Mouse (Mus musculus) cerebral cortex, adult 2 months (tissue): Measurements from ENCODE around the gene Tbc1d16.

Experiments used
- WGBS: fragments of 180-500 bp; shearing (Covaris S2); methylation state at CpG from one replicate; pipeline ENCODE4 v1.1.7; 2018; 5-methylcytosine and 5-hydroxymethylcytosine counted together

The Tbc1d16 gene

DNA sequence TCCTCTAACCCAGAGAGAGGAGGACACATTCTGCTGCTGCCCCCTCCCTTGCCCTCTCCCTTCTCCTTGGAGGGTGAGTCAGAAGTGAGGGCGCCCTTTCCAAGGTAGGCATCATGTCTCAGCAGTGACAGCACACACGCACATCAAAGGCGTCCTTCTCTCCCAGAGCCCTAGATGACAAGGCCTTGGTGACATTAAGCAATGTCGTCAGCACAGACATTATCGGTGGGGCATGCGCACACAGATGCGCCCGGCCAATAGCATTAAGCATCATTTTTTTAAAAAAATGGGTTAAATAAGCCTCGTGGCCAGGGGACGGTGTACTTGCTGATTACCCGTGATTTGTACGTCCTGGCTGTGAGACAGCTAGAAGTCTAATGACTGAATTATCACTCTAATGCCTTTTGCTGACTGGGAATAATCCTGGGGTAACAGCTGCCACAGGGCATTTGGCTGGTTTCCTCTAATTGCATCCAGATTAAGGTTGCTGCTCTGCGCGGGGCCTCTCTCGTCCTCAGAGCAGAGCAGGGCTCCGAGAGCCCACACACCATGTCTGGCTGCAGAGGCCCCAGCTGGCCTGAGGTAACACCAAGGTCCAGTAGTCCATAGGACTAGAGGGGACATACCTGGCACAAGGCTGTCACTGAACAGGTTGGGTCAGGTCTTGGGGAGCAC lies 83.4 kb downstream of the Tbc1d16 start:
- WGBS: 84% methylated on average over 16 of the region's 16 CpGs

DNA sequence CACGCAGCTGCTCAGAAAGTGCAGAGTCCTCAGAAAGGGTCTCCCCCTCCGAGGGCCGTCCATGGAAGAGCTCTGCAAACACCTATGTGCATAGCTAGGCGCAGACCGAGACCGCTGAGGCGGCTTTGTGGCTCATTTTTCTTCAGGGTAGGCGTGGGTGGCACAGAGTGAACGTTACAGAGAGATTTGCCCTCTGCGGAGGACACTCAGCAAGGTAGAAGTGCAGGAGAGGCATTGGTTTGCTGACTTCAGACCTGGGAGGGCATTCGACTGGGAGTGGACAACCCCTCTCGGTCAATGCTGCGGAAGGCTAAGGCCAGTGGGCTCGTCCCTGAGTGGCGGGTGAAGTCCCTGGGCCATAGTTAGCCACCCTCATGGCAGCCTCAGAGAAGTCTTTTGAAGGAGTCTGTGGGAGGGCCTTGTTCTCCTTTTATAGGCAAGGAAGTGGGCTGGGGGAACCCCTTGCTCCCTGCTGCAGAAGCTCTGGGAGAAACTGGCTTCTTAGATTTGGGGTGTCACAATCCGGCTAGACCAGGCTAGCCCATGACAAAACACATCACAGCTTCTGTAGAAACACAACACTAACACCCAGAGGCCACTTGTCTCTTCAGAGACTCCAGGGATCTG lies 84.8 kb downstream of the Tbc1d16 start:
- 86% methylated on average over 16 of the region's 16 CpGs for WGBS

DNA sequence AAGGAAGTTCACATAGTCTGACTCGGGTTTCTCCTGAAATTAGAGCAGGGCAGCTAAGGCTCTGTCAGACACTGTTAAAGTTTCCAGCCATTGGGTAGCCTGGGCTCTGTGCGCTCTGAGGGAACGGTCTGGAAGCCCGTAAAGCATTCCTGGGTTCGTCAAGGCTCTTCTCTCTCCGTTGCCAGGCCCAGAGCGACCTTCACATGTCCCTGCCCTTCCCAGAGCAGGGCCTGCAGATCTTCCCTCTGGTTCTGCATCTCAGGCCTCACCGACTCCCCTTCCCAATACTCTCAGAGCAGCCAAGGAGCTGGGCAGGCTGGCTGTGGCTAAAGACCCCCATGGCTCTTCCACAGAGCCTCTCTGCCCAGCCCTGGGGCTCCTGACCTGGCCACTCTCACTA lies 85.7 kb downstream of the Tbc1d16 start:
- 93% methylated on average over 8 of the region's 8 CpGs for WGBS

DNA sequence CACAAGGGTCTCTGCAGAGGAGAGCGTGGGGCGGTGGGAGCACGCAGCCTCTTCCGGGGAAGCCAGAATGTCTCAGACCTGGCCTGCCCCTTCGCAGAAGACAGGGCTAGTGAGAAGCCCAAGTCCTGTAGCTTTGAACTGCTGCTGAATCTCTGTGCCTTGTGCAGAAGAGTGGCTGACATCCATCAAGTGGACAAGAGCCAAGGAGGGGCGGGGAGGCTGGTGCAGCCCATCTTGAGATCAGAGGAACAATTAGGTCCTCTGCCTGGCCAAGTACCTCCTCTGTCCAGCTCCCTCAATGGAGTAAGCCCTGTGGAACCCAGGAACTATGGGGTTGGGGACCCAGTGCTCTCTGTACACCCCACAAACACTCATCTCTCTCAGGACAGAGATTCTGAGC lies 89.3 kb downstream of the Tbc1d16 start:
- WGBS: 77% methylated on average over 6 of the region's 6 CpGs

DNA sequence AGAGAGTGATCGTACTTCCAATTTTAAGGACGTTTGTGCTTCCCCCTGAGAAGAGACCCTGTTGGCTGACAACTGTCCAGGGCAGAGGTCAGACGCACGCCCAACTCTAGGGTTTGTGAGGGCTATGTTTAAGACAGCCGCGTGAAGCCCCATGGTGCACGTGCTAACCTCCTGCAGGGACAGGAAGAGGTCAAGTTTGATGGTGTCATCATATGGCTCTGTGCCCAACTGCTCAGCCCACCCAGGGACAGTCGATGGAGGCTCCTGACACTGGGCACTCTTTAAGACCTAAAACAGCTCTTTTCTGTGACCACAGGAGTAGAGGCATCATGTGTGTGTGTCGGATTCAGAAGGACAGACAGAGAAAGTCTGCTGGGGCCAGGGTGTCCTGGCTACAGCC lies 90.1 kb downstream of the Tbc1d16 start:
- WGBS: 65% methylated on average over 9 of the region's 9 CpGs

DNA sequence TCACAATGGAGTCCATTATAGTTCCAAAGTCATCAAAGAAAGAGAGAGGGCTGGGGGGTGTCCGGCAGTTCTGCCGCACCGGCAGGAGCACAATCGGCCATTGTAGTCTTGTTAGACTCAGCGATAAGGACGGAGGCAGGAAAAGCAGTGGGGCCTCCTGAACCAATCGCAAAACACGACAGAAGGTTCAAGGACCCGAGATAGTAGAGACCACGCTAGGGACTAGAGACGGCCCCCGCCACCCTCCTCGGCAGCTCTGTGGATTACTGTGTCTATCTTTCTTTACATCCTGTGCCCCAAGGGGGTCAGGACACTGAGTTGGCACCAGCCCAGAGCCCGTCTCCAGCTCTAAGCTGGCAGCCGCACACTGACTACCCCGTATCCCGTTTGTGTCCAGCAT lies 93.7 kb downstream of the Tbc1d16 start:
- WGBS: 27% methylated on average over 17 of the region's 17 CpGs

DNA sequence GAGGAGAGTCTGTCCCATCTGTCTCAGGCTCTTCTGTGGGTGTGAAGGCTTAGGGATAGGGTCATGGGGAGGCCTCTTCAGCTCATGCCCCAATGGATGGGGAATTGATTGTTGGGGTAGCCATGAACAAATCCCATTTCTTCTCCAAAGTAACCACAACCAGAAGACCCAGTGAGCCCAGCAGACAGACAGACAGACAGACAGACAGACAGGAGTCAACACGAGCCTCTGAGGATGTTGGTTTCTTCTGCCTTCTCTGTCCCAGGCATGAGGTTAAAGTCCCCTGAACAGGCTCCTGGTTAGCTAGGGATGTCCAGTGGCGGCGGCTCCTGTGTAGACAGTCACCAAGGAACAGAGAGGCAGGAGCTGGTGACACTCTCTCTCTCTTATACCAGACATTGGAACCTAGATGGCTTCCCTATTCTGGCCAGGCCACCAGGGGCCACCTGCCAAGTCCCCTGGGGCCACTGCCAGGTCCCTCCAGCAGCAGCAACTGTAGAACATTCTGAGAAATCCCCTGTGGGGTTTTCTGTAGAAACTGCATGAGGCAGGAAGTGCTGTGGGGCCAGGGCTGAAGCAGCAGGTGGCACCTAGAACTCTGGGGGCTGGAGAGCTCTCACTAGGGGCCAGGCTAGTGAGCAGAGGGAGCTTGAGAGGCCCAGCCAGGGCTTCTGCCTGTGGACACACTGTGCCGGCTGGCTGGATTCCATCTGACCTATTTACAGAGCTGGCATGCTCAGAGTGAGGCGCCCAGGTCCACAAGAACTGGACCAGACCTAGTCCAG lies 94.7 kb downstream of the Tbc1d16 start:
- WGBS: 76% methylated on average over 5 of the region's 5 CpGs

DNA sequence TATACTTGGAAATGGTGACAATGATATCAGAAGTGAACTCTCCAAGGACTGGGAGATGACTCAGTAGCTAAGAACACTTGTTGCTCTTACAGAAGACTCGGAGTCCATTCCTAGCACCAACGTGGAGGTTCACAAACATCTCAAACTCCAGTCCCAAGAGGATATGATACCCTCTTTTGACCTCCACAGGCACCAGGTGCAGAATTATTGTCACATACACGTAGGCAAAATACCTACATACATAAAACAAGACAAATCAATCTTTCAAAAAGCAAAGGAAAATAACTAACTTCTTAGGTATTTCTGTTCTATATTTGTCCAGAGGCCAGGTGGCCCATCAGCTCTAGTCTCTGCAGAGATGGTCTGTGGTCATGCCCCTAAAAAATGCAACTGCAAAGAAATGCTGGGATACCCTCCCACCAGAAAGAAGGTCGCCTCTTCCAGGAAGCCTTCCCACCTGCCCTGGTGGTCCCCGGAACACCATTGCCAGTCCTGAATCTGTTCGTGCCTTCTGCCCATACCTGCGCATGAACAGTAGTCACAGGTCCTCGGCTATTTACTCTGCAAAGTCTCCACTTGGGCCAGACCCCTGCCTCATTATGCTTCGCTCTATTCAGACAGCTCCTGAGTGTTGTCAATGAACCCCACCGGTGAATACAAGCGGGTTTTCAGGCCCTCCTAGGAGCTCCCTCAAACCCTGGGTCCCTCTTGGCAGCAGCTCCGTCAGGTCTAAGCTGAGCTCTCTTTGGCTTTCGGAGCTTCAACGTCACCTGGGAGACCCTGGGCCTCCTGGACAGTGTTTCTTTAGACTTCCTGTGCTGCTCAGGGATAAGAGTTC lies 95.9 kb downstream of the Tbc1d16 start:
- 88% methylated on average over 14 of the region's 14 CpGs for WGBS

DNA sequence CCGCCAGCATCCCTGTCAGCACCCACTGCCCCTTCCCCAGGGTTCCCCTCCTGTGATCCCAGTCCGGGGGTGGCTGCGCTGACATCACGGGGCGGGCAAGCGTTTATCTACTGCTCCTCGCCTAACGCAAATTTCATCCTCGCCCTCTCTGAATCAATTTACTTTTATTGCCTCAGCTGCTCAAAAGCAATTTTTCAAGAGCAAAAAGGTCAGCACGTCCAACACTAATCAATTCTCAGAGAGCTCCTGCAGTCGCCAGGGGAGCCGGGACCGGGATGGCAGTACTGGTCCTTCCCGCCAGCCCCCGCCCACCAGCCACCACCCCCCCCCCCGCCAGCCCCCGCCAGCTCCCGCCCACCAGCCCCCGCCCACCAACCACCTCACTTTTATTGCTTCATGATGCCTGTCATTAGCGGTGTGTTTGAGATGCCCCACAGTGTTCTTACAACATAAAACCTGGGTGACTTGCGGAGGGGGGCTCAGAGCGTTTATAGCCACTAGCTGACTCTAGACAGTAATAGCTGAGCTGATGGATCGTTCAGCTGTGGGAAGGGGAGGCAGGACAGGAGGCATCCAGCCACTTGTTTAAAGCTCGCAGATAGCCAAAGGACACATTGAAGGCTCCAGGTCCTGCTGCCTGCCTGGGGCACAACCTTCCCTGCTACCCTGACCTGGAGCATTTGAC lies 98.1 kb downstream of the Tbc1d16 start:
- WGBS: 31% methylated on average over 24 of the region's 24 CpGs

DNA sequence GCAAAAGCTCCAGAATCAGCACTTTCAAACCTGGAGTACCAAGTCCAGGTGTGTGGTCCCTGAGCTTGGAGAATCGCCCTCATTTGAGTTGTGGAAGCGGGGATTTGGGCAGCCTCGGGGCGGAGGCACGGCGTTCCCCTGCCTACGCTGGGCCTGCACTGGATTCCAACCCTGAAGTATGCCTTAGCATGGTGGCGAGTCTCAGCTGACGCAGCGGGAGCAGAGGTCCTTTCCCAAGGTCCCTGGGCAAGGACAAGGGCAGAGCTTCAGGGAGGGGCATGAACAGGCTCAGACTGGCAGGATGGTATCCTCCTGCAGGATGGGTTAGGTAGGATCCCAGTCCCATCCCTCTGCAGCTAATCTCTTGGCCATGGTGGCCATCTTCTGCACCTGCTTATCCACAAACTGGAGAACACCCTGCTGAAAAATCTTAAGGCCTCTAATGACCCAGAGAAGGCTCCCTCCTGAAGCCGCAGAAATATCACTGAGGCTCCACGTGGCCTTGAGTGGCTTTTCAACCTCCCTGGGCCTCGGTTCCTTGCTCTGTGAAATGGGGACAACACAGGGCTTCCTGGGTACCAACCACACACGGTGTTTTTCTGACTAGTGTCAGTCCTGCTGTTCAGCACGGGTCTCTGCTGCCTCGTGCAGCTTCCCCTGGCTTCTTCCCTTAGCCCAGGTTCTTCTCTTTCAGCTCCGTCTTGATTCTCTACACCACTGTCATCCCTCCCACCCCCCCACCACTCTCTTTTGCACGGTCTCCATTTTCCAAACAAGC lies 98.8 kb downstream of the Tbc1d16 start:
- WGBS: 77% methylated on average over 18 of the region's 18 CpGs

DNA sequence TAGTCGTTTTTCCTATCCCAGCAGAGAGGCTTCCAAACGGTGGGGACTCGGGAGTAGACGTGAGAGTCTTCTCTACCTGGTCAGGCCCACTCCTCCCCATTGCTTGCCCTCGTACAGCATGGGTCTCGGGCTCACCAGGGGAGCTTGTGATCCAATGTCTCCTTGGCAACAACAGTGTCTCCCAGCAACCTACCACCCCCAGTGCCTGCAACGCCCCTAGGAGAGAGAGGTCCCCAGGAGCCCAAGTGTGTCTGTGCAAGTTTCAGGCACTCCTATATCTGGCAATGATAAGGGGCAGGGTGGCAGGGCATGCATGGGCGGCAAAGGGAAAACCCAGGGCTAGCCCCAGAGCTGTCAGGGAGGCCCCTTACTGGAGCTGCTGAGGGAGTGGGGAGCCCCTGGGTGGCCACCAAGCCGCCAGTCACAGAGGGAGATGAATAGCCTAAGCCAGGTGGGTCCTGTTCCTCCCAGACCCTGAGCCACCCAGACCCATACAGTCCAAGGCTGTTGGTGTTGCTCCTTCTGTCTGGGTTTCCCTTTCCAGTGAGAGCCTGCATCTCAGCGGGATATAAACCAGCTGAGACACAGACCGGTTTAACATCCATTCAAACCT lies 99.5 kb downstream of the Tbc1d16 start:
- WGBS: 72% methylated on average over 11 of the region's 11 CpGs

DNA sequence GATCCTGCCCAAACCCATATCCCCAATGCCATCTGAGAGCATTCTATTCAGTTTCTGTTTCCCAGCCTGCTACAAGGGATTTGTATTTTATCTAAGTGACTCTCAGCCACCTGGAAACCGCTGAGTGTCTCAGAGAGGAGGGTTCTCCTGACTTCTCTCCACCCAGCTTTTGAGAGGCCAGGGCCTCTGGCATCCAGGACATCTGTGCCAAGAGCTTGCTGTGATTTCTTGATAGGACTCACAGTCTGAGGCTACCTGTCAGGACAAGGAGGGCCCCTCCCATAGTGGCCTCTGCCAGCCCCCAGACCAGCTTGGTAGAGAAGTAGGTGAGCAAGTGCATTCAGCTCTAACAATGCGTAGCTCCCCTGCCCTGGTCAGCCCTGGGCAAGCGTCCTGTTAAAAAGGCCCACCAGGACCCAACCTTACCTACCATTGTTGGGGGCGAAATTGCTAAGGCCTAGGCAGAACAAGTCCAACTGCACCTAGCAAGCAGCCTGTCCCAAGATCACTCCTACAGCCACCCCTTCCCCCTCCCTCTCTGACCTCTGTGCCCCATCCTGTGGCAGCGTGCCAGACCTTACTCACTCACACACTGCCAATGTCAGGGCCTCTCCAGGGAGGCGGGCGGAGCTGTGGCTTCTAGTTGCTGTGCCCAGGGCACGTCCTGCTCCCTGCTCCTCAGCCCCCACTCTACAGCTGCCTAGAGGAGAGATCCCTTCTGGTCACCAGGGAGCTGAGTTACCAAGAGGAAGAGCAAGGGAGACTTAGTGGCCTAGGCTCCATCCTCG lies 100.4 kb downstream of the Tbc1d16 start:
- WGBS: 74% methylated on average over 9 of the region's 9 CpGs

DNA sequence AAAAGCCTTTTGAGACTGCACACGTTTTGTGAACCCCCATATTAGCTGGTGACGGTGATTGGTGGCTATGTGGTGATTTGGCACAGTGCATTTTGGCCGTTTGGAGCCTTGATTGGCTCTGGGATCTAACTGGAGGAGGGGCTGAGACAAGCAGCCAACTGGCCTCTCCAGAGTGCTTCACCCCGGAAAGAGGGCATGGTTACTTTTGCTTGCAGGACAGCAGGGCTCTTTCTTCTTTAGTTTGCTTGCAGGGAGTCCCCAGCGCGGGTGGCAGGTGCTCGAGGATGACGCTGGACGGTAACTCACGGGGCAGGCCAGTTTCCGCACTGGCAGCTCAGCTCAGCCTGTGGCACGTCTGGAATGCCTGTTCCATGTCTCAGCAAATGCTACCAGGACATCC lies 101.2 kb downstream of the Tbc1d16 start:
- WGBS: 49% methylated on average over 12 of the region's 12 CpGs

DNA sequence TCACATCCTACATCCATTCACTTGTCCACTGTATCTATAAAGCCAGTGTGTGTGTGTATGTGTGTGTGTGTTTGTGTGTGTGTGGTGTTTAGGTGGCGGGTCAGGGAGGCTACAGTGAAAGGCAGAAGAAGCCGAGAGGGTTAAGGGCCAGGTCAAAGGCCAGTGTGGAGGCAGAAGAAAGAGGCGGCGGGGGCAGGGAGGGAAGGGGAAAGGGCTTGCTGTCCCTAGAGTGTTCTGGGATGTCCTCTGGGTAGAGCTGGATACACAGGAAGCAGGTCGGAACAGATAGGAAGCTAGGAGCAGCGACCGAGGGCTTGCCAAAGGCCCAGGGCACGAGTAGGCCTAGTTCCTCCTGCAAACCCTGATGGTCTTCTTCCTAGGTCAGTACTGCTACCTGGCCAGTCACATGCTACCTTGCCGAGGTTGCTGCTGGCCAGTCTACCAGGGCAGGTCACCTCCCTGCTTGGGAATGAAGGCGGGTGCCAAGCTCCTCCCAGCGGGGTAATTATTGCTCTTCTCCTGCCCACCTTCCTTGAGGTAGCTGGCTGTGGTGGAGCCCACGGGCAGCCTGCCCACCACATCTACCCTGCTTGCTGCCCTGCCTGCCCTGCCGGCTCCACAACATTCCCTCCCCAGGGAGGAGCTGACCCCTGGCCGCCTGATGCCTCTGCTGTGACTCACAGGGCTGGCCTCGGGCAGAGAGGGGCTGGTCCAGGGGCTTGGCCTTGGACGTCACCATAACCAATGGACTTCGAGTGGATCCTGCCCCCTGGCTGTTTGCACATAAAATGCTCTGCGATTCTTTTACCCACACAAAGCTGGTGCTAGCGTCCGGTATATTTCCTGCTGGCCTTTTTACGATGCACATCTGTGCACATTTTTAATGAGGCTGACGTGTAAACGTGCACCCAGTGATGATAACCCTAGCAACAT lies 102.1 kb downstream of the Tbc1d16 start:
- 52% methylated on average over 23 of the region's 23 CpGs for WGBS

DNA sequence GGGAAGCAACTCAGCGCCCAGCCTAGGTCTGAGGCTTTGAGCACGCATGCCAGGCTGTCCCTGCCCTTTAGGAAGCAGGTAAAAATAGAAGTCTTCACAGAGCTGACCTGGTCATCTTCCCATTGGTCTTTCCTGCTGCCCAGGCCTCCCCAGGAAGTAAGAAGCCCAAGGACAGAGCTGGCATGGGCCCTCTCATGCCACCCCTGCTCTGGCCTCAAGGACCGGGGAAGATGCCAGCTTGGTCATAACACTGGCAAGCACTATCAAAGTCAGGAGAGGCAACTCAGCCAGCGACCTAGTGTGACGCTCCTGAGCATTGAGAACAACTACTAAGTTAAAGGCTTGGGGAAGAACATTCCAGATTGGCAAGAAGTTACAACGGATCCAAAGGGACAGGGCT lies 103.8 kb downstream of the Tbc1d16 start:
- 91% methylated on average over 6 of the region's 6 CpGs for WGBS

DNA sequence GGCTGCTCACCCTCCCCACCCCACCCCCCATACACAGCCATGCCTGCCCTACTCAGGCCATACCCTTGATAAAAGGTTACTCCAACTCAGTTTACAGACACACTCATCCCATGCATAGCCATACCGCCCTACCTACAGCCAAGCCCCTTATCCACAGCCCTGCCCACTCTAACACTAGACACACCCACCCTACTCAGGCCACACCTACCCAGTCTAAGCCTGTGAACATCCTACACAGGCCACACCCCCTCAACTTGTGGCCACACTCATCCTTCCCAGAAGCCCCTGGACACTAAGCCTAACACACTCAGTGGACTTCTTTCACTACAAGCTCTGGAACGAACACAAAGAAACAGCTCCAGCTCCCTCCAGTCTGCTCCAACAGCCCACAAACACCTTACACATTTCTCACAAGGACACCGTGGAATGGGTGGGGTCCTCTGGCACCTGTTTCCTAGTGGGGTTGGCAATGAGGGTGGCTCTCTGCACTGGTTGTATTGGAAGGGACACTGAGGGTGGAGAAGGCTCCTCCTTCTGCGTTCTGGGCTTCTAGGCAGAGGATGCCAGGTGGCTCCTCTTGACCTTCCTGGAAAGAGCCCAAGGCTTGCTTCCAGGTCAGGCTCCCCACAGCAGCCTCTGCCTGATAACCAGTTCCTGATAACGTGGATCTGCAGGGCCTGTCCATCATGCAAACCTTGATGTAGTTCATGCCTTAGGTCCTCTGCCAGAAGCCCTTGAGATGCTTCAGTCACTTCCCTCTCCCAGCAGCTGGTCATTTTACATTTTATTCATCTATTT lies 104.6 kb downstream of the Tbc1d16 start:
- 77% methylated on average over 5 of the region's 5 CpGs for WGBS

DNA sequence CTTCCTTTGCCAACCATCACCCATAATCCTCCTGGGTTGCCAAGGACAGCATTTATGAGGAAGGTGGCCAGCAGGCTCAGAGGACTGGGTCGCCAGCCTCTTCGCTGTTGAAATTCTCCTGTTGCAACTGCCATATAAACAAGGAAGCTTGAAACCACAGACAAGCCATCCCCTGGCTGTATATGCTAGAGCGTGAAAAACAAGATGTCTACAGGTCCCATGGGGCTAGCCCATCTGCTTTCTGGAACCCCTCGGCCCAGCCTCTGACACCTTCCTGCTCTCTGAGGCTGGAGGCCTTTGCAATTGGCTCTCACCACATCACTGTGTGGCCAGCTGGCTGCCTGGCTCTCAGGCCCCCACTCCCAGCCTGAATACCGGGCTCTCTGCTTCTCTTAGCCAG lies 105.9 kb downstream of the Tbc1d16 start:
- WGBS: 85% methylated on average over 5 of the region's 5 CpGs
